Mouse (Mus musculus): ENCODE data around the gene Tomm6.

DNA sequence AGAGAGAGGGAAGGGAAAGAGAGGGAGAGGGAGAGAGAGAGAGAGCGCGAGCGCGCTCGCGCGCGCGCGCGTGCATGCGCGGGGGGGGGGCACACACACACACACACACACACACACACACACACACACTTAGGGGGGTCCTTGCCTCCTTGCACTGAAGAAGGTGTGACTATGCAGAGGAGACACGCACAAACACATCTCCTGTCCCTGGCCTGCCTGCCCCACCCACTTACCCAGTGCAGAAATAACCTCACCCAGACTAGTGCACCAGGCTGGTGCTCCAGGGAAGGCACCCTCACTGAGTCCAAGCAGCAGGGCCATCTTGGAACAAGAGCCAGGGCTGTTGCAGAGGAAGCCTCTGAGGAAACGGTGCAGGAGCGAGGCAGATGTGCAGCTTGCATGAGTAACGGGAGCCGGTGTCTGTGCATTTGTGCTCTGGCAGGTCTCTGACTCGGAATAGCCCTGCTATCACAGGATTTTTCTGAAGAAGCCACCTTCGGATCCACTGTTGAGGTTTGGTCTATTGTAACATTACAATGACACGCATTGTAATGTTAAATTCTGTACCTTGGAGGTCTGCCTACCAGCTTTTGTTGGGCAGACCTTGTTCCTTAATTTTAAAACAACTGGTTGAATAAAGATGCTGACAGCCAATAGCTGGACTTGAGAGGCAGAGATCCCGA is 24.8 kb upstream of the Tomm6 start:
- TF ChIP-seq POLR2A (IDR thresholded peaks at IDR 0.05; ENCODE audit: insufficient read depth, low read length) (no peak), CTCF (IDR thresholded peaks at IDR 0.05; ENCODE audit: low read depth, low read length) (no peak)

All from ES-Bruce4 (cell line).